Mouse (Mus musculus) heart, adult 18-20 months (tissue): ENCODE results near the gene Srd5a1. TPM values are rescaled to one million over a fixed set of nuclear protein-coding genes. Genes with fewer than 3 reads are reported as not detected.
"Not testable (repeated sequence)": the region's sequence is repeated elsewhere in the genome, so short reads cannot be mapped to it uniquely, and the experiment has no call there.

Source experiments
- DNase-seq, 2 experiments: peaks; one replicate each; pipeline ENCODE4 v3.0.0; 2021 to 2022; ENCODE audit warnings: mixed read lengths in 1 of 2
- long read RNA-seq, 2 experiments: library from polyadenylated mRNA; stranded (forward); transcript quantifications; one replicate each; pipeline ENCODE4 v2.0.0; 2021
- total RNA-seq, 2 experiments: library from RNA; stranded (reverse); gene quantifications; 2 replicates each; pipeline ENCODE4 v1.2.3; 2021

Gene Srd5a1
- under 1 TPM; 0.31 to 0.35 TPM for total RNA-seq
- long read RNA-seq, experiment 1, partial matches to known transcripts = 0 of 1 reads
- long read RNA-seq, experiment 1, other reads (novel, unspliced or antisense) = 0 of 1 reads
- long read RNA-seq, experiment 2 = 0 reads

GRCm38 (mm10) chr13:69611398-69612174 lies at the start of gene Srd5a1:
Gene Srd5a1 (minus strand): TSS chr13:69611442.
- DNase-seq = peak; percentile 100

GRCm38 (mm10) chr13:69654508-69654907 lies 43.3 kb upstream of the Srd5a1 start:
- no peak for DNase-seq

- DNase-seq = no peak
Measured at GRCm38 (mm10) chr13:69646481-69646880, 35.2 kb upstream of the Srd5a1 start.

- no peak for DNase-seq
Measured at GRCm38 (mm10) chr13:69645694-69646423, 34.6 kb upstream of the Srd5a1 start.

- no peak for DNase-seq
Measured at GRCm38 (mm10) chr13:69644427-69645166, 33.4 kb upstream of the Srd5a1 start.

- no peak for DNase-seq
Measured at GRCm38 (mm10) chr13:69643937-69644336, 32.7 kb upstream of the Srd5a1 start.

GRCm38 (mm10) chr13:69642656-69643216 lies 31.5 kb upstream of the Srd5a1 start:
- no peak for DNase-seq

- DNase-seq = no peak
Measured at GRCm38 (mm10) chr13:69641017-69641416, 29.8 kb upstream of the Srd5a1 start.

GRCm38 (mm10) chr13:69640541-69640940 lies 29.3 kb upstream of the Srd5a1 start:
- no peak for DNase-seq

GRCm38 (mm10) chr13:69640126-69640525 lies 28.9 kb upstream of the Srd5a1 start:
- DNase-seq = no peak

GRCm38 (mm10) chr13:69639251-69639650 lies 28.0 kb upstream of the Srd5a1 start:
- no peak for DNase-seq

- DNase-seq = no peak
Measured at GRCm38 (mm10) chr13:69638108-69638626, 26.9 kb upstream of the Srd5a1 start.

GRCm38 (mm10) chr13:69637657-69638056 lies 26.4 kb upstream of the Srd5a1 start:
- DNase-seq = no peak

GRCm38 (mm10) chr13:69636816-69637215 lies 25.6 kb upstream of the Srd5a1 start:
- no peak for DNase-seq

- no peak for DNase-seq
Measured at GRCm38 (mm10) chr13:69636375-69636774, 25.1 kb upstream of the Srd5a1 start.

GRCm38 (mm10) chr13:69635836-69636235 lies 24.6 kb upstream of the Srd5a1 start:
- not testable (repeated sequence) for DNase-seq

- DNase-seq = no peak
Measured at GRCm38 (mm10) chr13:69633988-69634387, 22.7 kb upstream of the Srd5a1 start.

- no peak for DNase-seq
Measured at GRCm38 (mm10) chr13:69633551-69633950, 22.3 kb upstream of the Srd5a1 start.

- DNase-seq = no peak
Measured at GRCm38 (mm10) chr13:69631659-69632058, 20.4 kb upstream of the Srd5a1 start.

GRCm38 (mm10) chr13:69631111-69631510 lies 19.9 kb upstream of the Srd5a1 start:
- DNase-seq = no peak

- DNase-seq = no peak
Measured at GRCm38 (mm10) chr13:69630576-69630975, 19.3 kb upstream of the Srd5a1 start.

- DNase-seq = no peak
Measured at GRCm38 (mm10) chr13:69627941-69628340, 16.7 kb upstream of the Srd5a1 start.
